Mouse (Mus musculus) left cerebral cortex, postnatal 36 days (tissue): ENCODE data around the gene Mpdu1. TPM values are rescaled to one million over a fixed set of nuclear protein-coding genes. Genes with fewer than 3 reads are reported as not detected.

Experiments
- microRNA-seq: library from miRNA; unstranded; fragments of <30 nt; microRNA quantifications from one replicate; pipeline ENCODE4 v1.2.0, GENCODE M21; 2022
- total RNA-seq, 2 experiments: library from RNA; stranded (reverse); gene quantifications; 2 replicates each; pipeline ENCODE4 v1.2.3; 2021

The Mpdu1 gene
- total RNA-seq, 2 experiments from 2014 or later: 59.8 to 62.3 TPM

Small RNA genes lying within 50 kb of the gene (microRNA-seq; reads per million reads assigned to microRNA genes)
- gene Mir1934 (6.3 reads per million, percentile 22 among the genes with 10 or more reads in this experiment), gene Mir467f (not detected)

Other genes with a start within 250 kb of the Mpdu1 start
- 10 to 100 TPM; 19.9 to 23.9 TPM for gene Kdm6b, start 249.0 kb downstream of the Mpdu1 start, total RNA-seq
- gene Dnah2, start 113.5 kb downstream of the Mpdu1 start, total RNA-seq: 1 to 10 TPM; 1.4 to 2.1 TPM
- gene Efnb3, start 102.4 kb downstream of the Mpdu1 start, total RNA-seq: 10 to 100 TPM; 56.1 to 57.3 TPM
- gene Wrap53, start 82.4 kb downstream of the Mpdu1 start, total RNA-seq: 10 to 100 TPM; 10.2 to 10.8 TPM
- 10 to 100 TPM; 21.7 to 22.6 TPM for gene Trp53, start 82.3 kb downstream of the Mpdu1 start, total RNA-seq
- gene Atp1b2, start 56.7 kb downstream of the Mpdu1 start, total RNA-seq: 100 to 1,000 TPM; 398 to 420 TPM
- not detected for gene Shbg, start 44.7 kb downstream of the Mpdu1 start, total RNA-seq
- gene Sat2, start 40.6 kb downstream of the Mpdu1 start, total RNA-seq: 10 to 100 TPM in 1 of 2 experiments, 1 to 10 TPM in 1; 9.5 to 11.2 TPM
- gene Fxr2, start 29.7 kb downstream of the Mpdu1 start, total RNA-seq: 100 to 1,000 TPM; 117 to 149 TPM
- under 1 TPM in 1 of 2 experiments, not detected in 1; 0.39 TPM for gene Sox15, start 7.3 kb downstream of the Mpdu1 start, total RNA-seq
- gene Cd68, start 3.5 kb upstream of the Mpdu1 start, total RNA-seq: 10 to 100 TPM; 14.9 to 15.1 TPM
- gene Eif4a1, start 9.8 kb upstream of the Mpdu1 start, total RNA-seq: 100 to 1,000 TPM; 276 to 285 TPM
- 100 to 1,000 TPM in 1 of 2 experiments, 10 to 100 TPM in 1; 84.3 to 114 TPM for gene Senp3, start 19.4 kb upstream of the Mpdu1 start, total RNA-seq
- 1 to 10 TPM; 2.3 to 2.6 TPM for gene Tnfsf13, start 23.1 kb upstream of the Mpdu1 start, total RNA-seq
- 10 to 100 TPM in 1 of 2 experiments, 1 to 10 TPM in 1; 7.2 to 12.3 TPM for gene Tnfsf12, start 33.2 kb upstream of the Mpdu1 start, total RNA-seq
- 1 to 10 TPM; 1.7 to 3.0 TPM for gene Tnfsfm13, start 33.5 kb upstream of the Mpdu1 start, total RNA-seq
- gene Polr2a, start 96.0 kb upstream of the Mpdu1 start, total RNA-seq: 10 to 100 TPM; 53.5 to 59.7 TPM
- gene Slc35g3, start 99.3 kb upstream of the Mpdu1 start, total RNA-seq: not detected
- gene Zbtb4, start 103.3 kb upstream of the Mpdu1 start, total RNA-seq: 100 to 1,000 TPM; 122 to 127 TPM
- gene Chrnb1, start 133.3 kb upstream of the Mpdu1 start, total RNA-seq: under 1 TPM; 0.66 to 0.81 TPM
- 10 to 100 TPM; 14.1 to 18.7 TPM for gene Fgf11, start 139.2 kb upstream of the Mpdu1 start, total RNA-seq
- not detected for gene Tmem102, start 143.0 kb upstream of the Mpdu1 start, total RNA-seq
- not detected for gene Gm39566, start 152.7 kb upstream of the Mpdu1 start, total RNA-seq
- not detected for gene Spem2, start 155.8 kb upstream of the Mpdu1 start, total RNA-seq
- gene Spem1, start 159.5 kb upstream of the Mpdu1 start, total RNA-seq: under 1 TPM; 0.52 TPM
- gene Nlgn2, start 175.1 kb upstream of the Mpdu1 start, total RNA-seq: 100 to 1,000 TPM; 239 to 241 TPM
- gene Tmem256, start 175.9 kb upstream of the Mpdu1 start, total RNA-seq: 100 to 1,000 TPM; 111 to 130 TPM
- 10 to 100 TPM; 18.4 to 18.7 TPM for gene Plscr3, start 183.7 kb upstream of the Mpdu1 start, total RNA-seq
- not detected for gene Tnk1, start 196.1 kb upstream of the Mpdu1 start, total RNA-seq
- gene Tmem95, start 215.4 kb upstream of the Mpdu1 start, total RNA-seq: not detected
- 1 to 10 TPM in 1 of 2 experiments, under 1 TPM in 1; 0.93 to 1.3 TPM for gene Kctd11, start 218.8 kb upstream of the Mpdu1 start, total RNA-seq
- under 1 TPM in 1 of 2 experiments, not detected in 1; 0.27 TPM for gene Acap1, start 232.9 kb upstream of the Mpdu1 start, total RNA-seq
- gene 2810408A11Rik, start 238.3 kb upstream of the Mpdu1 start, total RNA-seq: under 1 TPM in 1 of 2 experiments, not detected in 1; 0.64 TPM
- 100 to 1,000 TPM; 114 to 121 TPM for gene Neurl4, start 238.4 kb upstream of the Mpdu1 start, total RNA-seq